8 mouse cellular contexts compared by ENCODE assay signal in the genomic region with DNA sequence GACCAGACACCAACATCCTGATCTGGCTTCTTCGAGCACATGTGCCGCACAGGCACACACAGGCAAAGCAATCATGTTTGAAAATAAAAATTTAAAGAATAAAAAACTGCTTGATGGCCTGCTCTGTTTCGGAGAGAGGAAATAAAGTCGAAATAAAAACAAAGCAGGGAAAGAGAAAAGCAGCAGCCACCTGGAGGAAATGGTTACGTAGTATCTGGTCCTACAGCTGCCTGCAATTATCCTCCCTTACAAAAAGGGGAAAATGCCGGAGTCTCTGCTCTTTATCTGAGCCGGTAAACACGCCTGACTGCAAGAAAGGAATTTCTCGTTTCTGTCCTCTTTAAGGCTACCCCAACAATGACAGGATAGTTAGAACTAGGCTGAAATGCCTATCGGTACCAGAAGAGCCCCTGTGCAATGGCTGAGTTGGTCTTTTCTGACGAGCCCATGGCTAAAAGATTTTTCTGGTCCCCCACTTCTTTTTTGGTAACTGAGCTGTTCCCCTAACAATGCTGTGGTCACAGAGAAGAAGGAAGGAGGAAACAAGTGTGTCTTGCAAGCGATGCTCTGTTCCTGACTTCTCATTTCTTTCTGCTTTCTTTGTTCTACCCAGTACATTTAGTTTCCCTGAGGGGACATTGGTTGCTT. TPM values are rescaled to one million over a fixed set of nuclear protein-coding genes. Genes with fewer than 3 reads are reported as not detected.
DNase-seq lines count a peak whose midpoint lies in the region; ATAC-seq lines count a peak whose summit lies in the region.

No protein-coding gene starts in this region.

- H3K27me3 ChIP-seq in heart, embryonic 15.5 days = no peaks in the 10 kb centered on the region
- no peaks in the 10 kb centered on the region for H3K27me3 ChIP-seq in heart, embryonic 11.5 days (ENCODE audit: control insufficient read depth, insufficient read depth, low read length)
- H3K27me3 ChIP-seq in hindbrain, embryonic 14.5 days (ENCODE audit: control insufficient read depth, insufficient read depth, low read length) = no peaks in the 10 kb centered on the region

- DNase-seq in testis, postnatal 14 days (ENCODE audit: low spot score) = peak; percentile 32
- no peak for DNase-seq in testis, postnatal 10 days (ENCODE audit: low spot score)
- no peak for DNase-seq in hindbrain, embryonic 14.5 days (ENCODE audit: low spot score)
- DNase-seq in MN1 (ENCODE audit: low spot score) = no peak
- DNase-seq in spleen, adult 18-20 months = no peak

- H3K4me3 ChIP-seq in heart, embryonic 15.5 days = no peak overlapping the region
- H3K4me3 ChIP-seq in heart, embryonic 11.5 days (ENCODE audit: low read depth, low read length) = no peak overlapping the region
- H3K4me3 ChIP-seq in hindbrain, embryonic 14.5 days (replicated peaks; ENCODE audit: low read length) = no peak overlapping the region

- 41% methylated on average over 12 of the region's 12 CpGs for WGBS in heart, embryonic 15.5 days
- WGBS in heart, embryonic 11.5 days (ENCODE audit: insufficient replicate concordance) = 48% methylated on average over 12 of the region's 12 CpGs
- 52% methylated on average over 12 of the region's 12 CpGs for WGBS in hindbrain, embryonic 14.5 days

- no peaks in the 10 kb centered on the region for H3K36me3 ChIP-seq in heart, embryonic 15.5 days
- no peaks in the 10 kb centered on the region for H3K36me3 ChIP-seq in heart, embryonic 11.5 days (ENCODE audit: control insufficient read depth, insufficient read depth, low read length)
- no peaks in the 10 kb centered on the region for H3K36me3 ChIP-seq in hindbrain, embryonic 14.5 days (replicated peaks; ENCODE audit: control insufficient read depth, insufficient read depth)

- H3K27ac ChIP-seq in heart, embryonic 15.5 days = 0 out of 2 replicates have a peak overlapping the region, but pooled peaks have one; percentile 31
- H3K27ac ChIP-seq in heart, embryonic 11.5 days (ENCODE audit: low read depth, low read length) = no peak overlapping the region
- no peak overlapping the region for H3K27ac ChIP-seq in hindbrain, embryonic 14.5 days

- no peak for ATAC-seq in heart, embryonic 15.5 days (replicated peaks; ENCODE audit: insufficient number of reproducible peaks, insufficient read depth, low FRiP score, low read depth)
- ATAC-seq in heart, embryonic 11.5 days (replicated peaks; ENCODE audit: insufficient number of reproducible peaks, low FRiP score, low TSS enrichment) = no peak
- ATAC-seq in inflammation-experienced regulatory T-cells, adult 6 months = peak; percentile 17
- ATAC-seq in hindbrain, embryonic 14.5 days (ENCODE audit: low FRiP score) = no peak

- peaks cover 14% of the 10 kb centered on the region for H3K4me1 ChIP-seq in heart, embryonic 15.5 days (replicated peaks)
- H3K4me1 ChIP-seq in heart, embryonic 11.5 days (ENCODE audit: control insufficient read depth, insufficient read depth, low read length) = peaks cover 15% of the 10 kb centered on the region; the same call in 1 of the 2 replicates
- H3K4me1 ChIP-seq in hindbrain, embryonic 14.5 days (replicated peaks; ENCODE audit: control insufficient read depth, insufficient read depth, low read length) = no peaks in the 10 kb centered on the region

- H3K4me2 ChIP-seq in heart, embryonic 15.5 days = no peak overlapping the region
- no peak overlapping the region for H3K4me2 ChIP-seq in heart, embryonic 11.5 days
- H3K4me2 ChIP-seq in hindbrain, embryonic 14.5 days (replicated peaks) = no peak overlapping the region

- no peak overlapping the region for H3K9ac ChIP-seq in heart, embryonic 15.5 days
- no peak overlapping the region for H3K9ac ChIP-seq in heart, embryonic 11.5 days (ENCODE audit: low read depth, low read length)
- H3K9ac ChIP-seq in hindbrain, embryonic 14.5 days = no peak overlapping the region

- no peaks in the 10 kb centered on the region for H3K9me3 ChIP-seq in heart, embryonic 15.5 days (replicated peaks)
- H3K9me3 ChIP-seq in heart, embryonic 11.5 days (replicated peaks; ENCODE audit: control insufficient read depth, low read length) = no peaks in the 10 kb centered on the region
- H3K9me3 ChIP-seq in hindbrain, embryonic 14.5 days (ENCODE audit: control insufficient read depth, low read length) = no peaks in the 10 kb centered on the region

RNA-seq across cellular contexts. Expression of a gene that starts 32.7 kb away (rescaled TPM):
- polyA plus RNA-seq in heart, embryonic 15.5 days (2015; fragmentation: Nextera tagmentation; extraction: Ambion mirVana) = 22.2 and 27.5 TPM in 2 replicates
- 27.1 and 29.9 TPM in 2 replicates for polyA plus RNA-seq in heart, embryonic 11.5 days (2014; fragmentation: Nextera tagmentation; extraction: Ambion mirVana)
- polyA plus RNA-seq in inflammation-experienced regulatory T-cells, adult 6 months (2017; shearing (Covaris generic)) = 100 to 1,000 TPM in 1 of 3 experiments, 10 to 100 TPM in 2; 73.0 to 117 (median 87.5) TPM
- 36.4 and 43.5 TPM in 2 replicates for polyA plus RNA-seq in hindbrain, embryonic 14.5 days (2014; fragmentation: Nextera tagmentation; extraction: Ambion mirVana)

RNA-seq across cellular contexts. Expression of a gene that starts 37.2 kb away (rescaled TPM):
- 53.6 and 64.9 TPM in 2 replicates for polyA plus RNA-seq in heart, embryonic 15.5 days (2015; fragmentation: Nextera tagmentation; extraction: Ambion mirVana)
- polyA plus RNA-seq in heart, embryonic 11.5 days (2014; fragmentation: Nextera tagmentation; extraction: Ambion mirVana) = 88.2 and 92.3 TPM in 2 replicates
- 10 to 100 TPM; 17.4 to 35.2 (median 18.9) TPM for polyA plus RNA-seq in inflammation-experienced regulatory T-cells, adult 6 months (2017; shearing (Covaris generic))
- 124 and 126 TPM in 2 replicates for polyA plus RNA-seq in hindbrain, embryonic 14.5 days (2014; fragmentation: Nextera tagmentation; extraction: Ambion mirVana)
